Mouse (Mus musculus) testis, adult 2 months (tissue): ENCODE data around the gene Adam23.

Source experiments
- CTCF ChIP-seq: fragments of 200-500 bp; IDR thresholded peaks from 2 replicates; pipeline ENCODE4 v1.5.1; 2012; ENCODE audit warnings: low read depth, mild to moderate bottlenecking, inconsistent platforms, low read length, moderate library complexity; ENCODE audit not compliant: control insufficient read depth, insufficient read depth, insufficient replicate concordance
- POLR2A ChIP-seq: fragments of 200-500 bp; IDR thresholded peaks from 2 replicates; pipeline ENCODE4 v1.6.1; 2012; ENCODE audit warnings: low read depth, mild to moderate bottlenecking, inconsistent platforms, low read length, moderate library complexity; ENCODE audit not compliant: control insufficient read depth

DNA sequence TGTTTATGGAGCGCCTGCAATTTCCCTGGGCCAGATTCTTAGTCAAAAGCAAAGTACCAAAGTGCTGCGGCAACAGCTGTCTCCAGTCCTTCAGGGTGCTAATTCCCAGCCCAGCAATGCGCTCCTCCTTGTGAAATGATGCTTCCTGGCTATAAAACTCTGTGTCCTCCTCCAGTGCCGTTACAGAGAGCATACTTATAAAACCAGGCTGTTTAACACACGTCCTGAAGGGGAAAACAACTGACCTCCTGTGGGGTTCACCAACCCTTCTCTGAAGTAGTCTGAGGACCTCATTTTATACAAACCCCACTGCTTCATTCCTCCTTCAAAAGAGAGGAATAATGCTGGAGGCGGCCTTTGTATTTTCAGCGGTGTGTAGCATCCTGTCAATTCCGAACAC is 28.0 kb downstream of the Adam23 start:
- TF ChIP-seq POLR2A (no peak), CTCF (no peak)
